Mouse (Mus musculus) adrenal gland, adult 10 weeks (tissue): ENCODE data around the gene Olfr1318. TPM values are rescaled to one million over a fixed set of nuclear protein-coding genes. Genes with fewer than 3 reads are reported as not detected.

ENCODE experiments used
- polyA plus RNA-seq: library from polyadenylated mRNA; stranded (reverse); fragments of 350-450 nt; fragmentation: Illumina TruSeq; extraction: RNeasy Lipid Tissue Mini Kit (QIAGEN cat#74804); gene quantifications from one replicate; pipeline ENCODE4 v1.2.3, GENCODE M21; 2014; ENCODE audit warnings: low read depth, low replicate concordance

The Olfr1318 gene
- polyA plus RNA-seq: not detected

DNA sequence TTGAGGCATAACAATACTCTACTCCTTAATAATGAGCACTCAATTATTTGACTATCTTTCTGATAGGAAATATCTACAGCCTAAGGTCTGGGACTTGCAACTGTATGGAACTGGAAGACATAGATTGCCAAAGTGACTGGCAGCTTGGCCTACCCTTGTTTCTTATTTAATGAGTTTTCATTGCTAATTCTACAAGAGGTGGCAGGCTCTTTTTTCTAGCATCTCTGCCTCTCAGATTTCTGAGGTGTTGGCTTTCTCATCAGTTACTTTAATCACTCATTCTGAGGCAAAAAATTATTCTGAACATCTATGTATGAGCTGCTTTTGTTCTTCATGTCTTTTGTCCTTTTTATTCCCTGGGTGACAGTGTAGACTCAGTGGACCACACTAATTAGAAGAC lies at the start of gene Olfr1318:
Gene Olfr1318, plus strand, starts transcription at position 301 of the 400 bp plus-strand sequence.

DNA sequence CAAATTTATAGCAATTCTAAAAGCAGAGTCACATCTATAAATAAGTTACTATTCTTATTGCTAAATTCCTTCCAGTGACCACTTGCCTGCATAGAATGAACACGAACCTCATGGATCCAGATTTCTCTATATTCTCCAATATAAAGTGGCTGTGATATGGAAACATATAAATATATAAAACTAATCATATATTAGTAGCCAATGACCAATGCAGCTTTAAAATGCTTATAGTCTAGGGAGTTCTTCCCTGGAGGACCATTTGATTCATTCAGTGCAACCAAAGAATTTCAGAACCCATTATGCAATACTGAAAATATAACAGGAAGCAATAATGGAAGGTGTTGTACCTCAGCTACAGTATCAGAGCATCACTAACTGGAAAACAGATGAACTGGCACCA lies 38.7 kb upstream of the Olfr1318 start, which contains the start of gene Olfr1315-ps1:
Gene Olfr1315-ps1, minus strand, starts transcription at position 101 of the 400 bp plus-strand sequence.

DNA sequence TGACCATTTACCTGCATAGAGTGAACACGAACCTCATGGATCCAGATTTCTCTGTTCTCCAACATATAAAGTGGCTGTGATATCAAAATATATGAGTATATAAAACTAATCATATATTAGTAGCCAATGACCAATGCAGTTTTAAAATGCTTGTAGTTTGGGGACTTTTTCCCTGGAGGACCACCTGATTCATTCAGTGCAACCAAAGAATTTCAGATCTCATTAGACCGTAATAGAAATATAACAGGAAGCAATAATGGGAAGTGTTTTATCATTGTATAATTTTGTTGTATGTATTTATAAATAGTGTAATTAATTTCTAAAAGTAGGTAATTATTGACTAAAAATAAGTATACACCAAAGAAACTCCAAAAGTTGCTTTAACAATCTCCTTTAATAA lies 19.1 kb upstream of the Olfr1318 start, which contains the start of gene Olfr1316:
Gene Olfr1316, minus strand, starts transcription at position 101 of the 400 bp plus-strand sequence.

DNA sequence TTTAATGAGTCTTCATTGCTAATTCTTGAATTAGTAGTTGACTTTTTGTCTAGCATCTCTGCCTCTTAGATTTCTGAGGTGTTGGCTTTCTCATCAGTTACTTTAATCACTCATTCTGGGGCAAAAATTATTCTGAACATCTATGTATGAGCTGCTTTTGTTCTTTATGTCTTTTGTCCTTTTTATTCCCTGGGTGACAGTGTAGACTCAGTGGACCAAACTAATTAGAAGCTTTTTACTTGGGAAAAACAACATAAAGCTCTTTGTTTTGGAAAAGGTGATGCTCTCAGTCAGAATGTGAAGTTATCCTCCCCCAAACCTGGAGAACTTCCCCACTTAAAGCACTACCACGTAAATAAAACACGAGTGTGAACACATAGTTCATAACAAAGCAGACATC lies 14.0 kb upstream of the Olfr1318 start, which contains the start of gene Olfr1317:
Gene Olfr1317, plus strand, starts transcription at position 301 of the 400 bp plus-strand sequence.

Other genes with a start within 250 kb of the Olfr1318 start
- gene Olfr1306, start 237.9 kb upstream of the Olfr1318 start, polyA plus RNA-seq: not detected
- not detected for gene Olfr1307, start 204.8 kb upstream of the Olfr1318 start, polyA plus RNA-seq
- gene Olfr1308, start 189.3 kb upstream of the Olfr1318 start, polyA plus RNA-seq: not detected
- gene Olfr1309, start 163.9 kb upstream of the Olfr1318 start, polyA plus RNA-seq: not detected
- not detected for gene Olfr1310, start 141.5 kb upstream of the Olfr1318 start, polyA plus RNA-seq
- gene Olfr1311, start 129.8 kb upstream of the Olfr1318 start, polyA plus RNA-seq: not detected
- not detected for gene Olfr1312, start 104.0 kb upstream of the Olfr1318 start, polyA plus RNA-seq
- not detected for gene Olfr1313, start 76.4 kb upstream of the Olfr1318 start, polyA plus RNA-seq
- gene Olfr1314, start 57.4 kb upstream of the Olfr1318 start, polyA plus RNA-seq: not detected
- gene Olfr1315-ps1, start 38.8 kb upstream of the Olfr1318 start, polyA plus RNA-seq: not detected
- gene Olfr1316, start 19.2 kb upstream of the Olfr1318 start, polyA plus RNA-seq: not detected
- gene Olfr1317, start 13.9 kb upstream of the Olfr1318 start, polyA plus RNA-seq: not detected
- not detected for gene Lpcat4, start 85.3 kb downstream of the Olfr1318 start, polyA plus RNA-seq
- not detected for gene Nutm1, start 105.1 kb downstream of the Olfr1318 start, polyA plus RNA-seq
- gene Nop10, start 107.7 kb downstream of the Olfr1318 start, polyA plus RNA-seq: 59.7 TPM
- 55.3 TPM for gene Slc12a6, start 111.6 kb downstream of the Olfr1318 start, polyA plus RNA-seq
- gene Gm21985, start 112.1 kb downstream of the Olfr1318 start, polyA plus RNA-seq: 4.4 TPM
- gene Emc4, start 213.8 kb downstream of the Olfr1318 start, polyA plus RNA-seq: 100.0 TPM
- 55.7 TPM for gene Katnbl1, start 225.0 kb downstream of the Olfr1318 start, polyA plus RNA-seq